Mouse (Mus musculus) forebrain, postnatal 0 days (tissue): ENCODE data around the gene Mcm7. TPM values are rescaled to one million over a fixed set of nuclear protein-coding genes. Genes with fewer than 3 reads are reported as not detected.

ENCODE experiments used
- ATAC-seq: fragments of 200-750 bp; cut with Nextera tagmentation; 2 replicates; pipeline ENCODE4 v1.8.0; 2017; ENCODE audit warnings: mild to moderate bottlenecking, moderate library complexity
- DNase-seq: peaks from one replicate; pipeline ENCODE4 v3.0.0-alpha.2; 2015
- H3K27ac ChIP-seq: fragments of 300-500 bp; sonication (generic); 2 replicates; pipeline ENCODE4 v1.5.1; 2014; ENCODE audit warnings: low read depth, mild to moderate bottlenecking, antibody characterized with exemption, low read length, moderate library complexity, mixed read lengths
- H3K27me3 ChIP-seq: fragments of 300-500 bp; sonication (generic); 2 replicates; pipeline ENCODE4 v1.6.1; 2014; ENCODE audit warnings: mild to moderate bottlenecking, low read length, mixed read lengths; ENCODE audit not compliant: insufficient read depth
- H3K36me3 ChIP-seq: fragments of 300-500 bp; sonication (generic); 2 replicates; pipeline ENCODE4 v1.6.1; 2014; ENCODE audit warnings: mild to moderate bottlenecking, moderate library complexity; ENCODE audit not compliant: insufficient read depth
- H3K4me1 ChIP-seq: fragments of 300-500 bp; sonication (generic); 2 replicates; pipeline ENCODE4 v1.6.1; 2014; ENCODE audit warnings: antibody characterized with exemption; ENCODE audit not compliant: insufficient read depth
- H3K4me2 ChIP-seq: fragments of 300-500 bp; sonication (generic); 2 replicates; pipeline ENCODE4 v1.6.1; 2014; ENCODE audit warnings: low read depth, mild to moderate bottlenecking, moderate library complexity
- H3K4me3 ChIP-seq: fragments of 300-500 bp; sonication (generic); 2 replicates; pipeline ENCODE4 v1.5.1; 2014; ENCODE audit warnings: low read depth, low read length, mixed read lengths
- H3K9ac ChIP-seq: fragments of 300-500 bp; sonication (generic); 2 replicates; pipeline ENCODE4 v1.6.1; 2014; ENCODE audit warnings: mild to moderate bottlenecking
- H3K9me3 ChIP-seq: fragments of 300-500 bp; sonication (generic); 2 replicates; pipeline ENCODE4 v1.6.1; 2016; ENCODE audit warnings: low read length
- CTCF ChIP-seq: sonication (generic); IDR thresholded peaks from 2 replicates; pipeline ENCODE4 v1.5.1; 2016; ENCODE audit warnings: antibody characterized with exemption, control low read depth, low read depth
- WGBS: fragments of 180-500 bp; shearing (Covaris S2); extraction: QIAGEN DNeasy Blood & Tissue Kit; methylation state at CpG from one replicate; pipeline ENCODE4 v1.1.7; 2014; 5-methylcytosine and 5-hydroxymethylcytosine counted together
- polyA plus RNA-seq: library from polyadenylated mRNA; unstranded; fragments of >200 nt; fragmentation: Nextera tagmentation; extraction: Ambion mirVana; gene quantifications from 2 replicates; pipeline ENCODE4 v1.2.1, GENCODE M21; 2015
- total RNA-seq: library from RNA; depleted of rRNA; stranded (reverse); fragments of >200 nt; gene quantifications from 2 replicates; pipeline ENCODE4 v1.2.3, GENCODE M21; 2014

Mcm7 gene
- total and polyA plus RNA-seq, 2 experiments from 2014 or later: 62.4 to 64.9 TPM

DNA sequence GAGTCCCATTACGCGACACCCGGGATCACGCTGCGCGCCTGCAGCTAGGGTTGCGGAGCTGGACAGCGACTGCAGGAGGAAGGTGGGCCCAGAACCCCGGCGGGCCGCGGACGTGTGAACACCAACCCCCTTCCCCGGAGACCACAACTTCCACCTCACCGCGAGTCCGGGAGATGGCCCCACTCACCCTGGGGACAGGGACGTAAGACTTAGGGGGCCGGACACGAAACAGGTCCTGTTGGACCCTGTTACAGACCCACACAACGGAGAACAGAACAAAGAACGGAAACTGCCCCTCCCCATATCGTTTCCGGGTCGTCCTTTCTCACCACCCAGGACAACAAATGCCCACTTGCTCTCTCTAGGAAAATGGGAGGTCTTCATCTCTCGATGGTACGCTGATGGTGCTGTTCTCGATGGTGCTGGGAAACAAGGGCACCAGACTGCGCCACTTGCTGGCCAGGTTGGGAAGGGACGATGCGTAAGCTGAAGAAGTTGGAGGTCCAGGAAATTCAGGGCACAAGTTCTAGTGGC is 16.7 kb downstream of the Mcm7 start, which contains the start of gene Zfp113:
Gene Zfp113, minus strand, starts transcription at position 302 of the 534 bp plus-strand sequence.
- peak within 1 kb of the TSS; percentile 69 for H3K4me2 ChIP-seq
- peak within 1 kb of the TSS; percentile 65 for H3K4me3 ChIP-seq
- peaks cover 5% of the 10 kb centered on the region for H3K36me3 ChIP-seq
- H3K27ac ChIP-seq: peak within 1 kb of the TSS; percentile 97
- no peaks in the 10 kb centered on the region for H3K27me3 ChIP-seq
- H3K9ac ChIP-seq: peak within 1 kb of the TSS; percentile 97
- H3K9me3 ChIP-seq: no peaks in the 10 kb centered on the region
- under 1% methylated on average over 31 of the region's 31 CpGs for WGBS
- DNase-seq: peak; percentile 94
- TF ChIP-seq CTCF: peak; percentile 92
- H3K4me1 ChIP-seq: peaks cover 8% of the 10 kb centered on the region; the same call in 1 of the 2 replicates
- peak; percentile 99 for ATAC-seq

DNA sequence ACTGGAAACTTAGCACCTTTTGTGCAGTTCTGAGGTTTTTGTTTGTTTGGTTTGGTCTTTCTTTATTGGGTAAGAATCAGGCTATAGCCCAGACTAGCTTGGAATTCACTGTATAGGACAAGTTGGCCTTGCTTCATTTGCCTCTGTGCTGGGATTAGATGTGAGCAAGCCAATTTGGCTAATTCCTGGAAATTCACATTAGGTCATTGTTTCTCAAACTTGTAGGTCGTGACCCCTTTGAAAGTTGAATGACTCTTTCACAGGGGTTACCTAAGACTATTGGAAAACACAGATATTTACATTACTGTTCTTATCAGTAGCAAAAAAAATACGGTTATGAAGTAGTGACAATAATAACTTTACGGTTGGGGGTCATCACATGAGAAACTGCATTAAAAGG is 17.8 kb downstream of the Mcm7 start:
- Histone ChIP-seq H3K4me1 (peaks cover 8% of the 10 kb centered on the region; the same call in 1 of the 2 replicates), H3K27me3 (no peaks in the 10 kb centered on the region), H3K4me2 (peak overlapping the region; percentile 69), H3K9me3 (no peaks in the 10 kb centered on the region), H3K9ac (peak overlapping the region; percentile 97), H3K36me3 (peaks cover 10% of the 10 kb centered on the region), H3K27ac (peak overlapping the region; percentile 97; the same call in 1 of the 2 replicates), H3K4me3 (peak overlapping the region; percentile 65)
- 84% methylated on average over 3 of the region's 3 CpGs for WGBS
- no peak for DNase-seq
- TF ChIP-seq CTCF: no peak
- no peak for ATAC-seq

- TF ChIP-seq CTCF: no peak
- no peak overlapping the region for H3K4me3 ChIP-seq
- no peak overlapping the region for H3K27ac ChIP-seq
- H3K4me2 ChIP-seq: no peak overlapping the region
- no peaks in the 10 kb centered on the region for H3K27me3 ChIP-seq
- ATAC-seq: no peak
- H3K4me1 ChIP-seq: no peaks in the 10 kb centered on the region
- peaks cover 32% of the 10 kb centered on the region for H3K36me3 ChIP-seq
- 77% methylated on average over 4 of the region's 4 CpGs for WGBS
- no peak overlapping the region for H3K9ac ChIP-seq
- no peak for DNase-seq
- H3K9me3 ChIP-seq: no peaks in the 10 kb centered on the region
These were observed 33.6 kb downstream of the Mcm7 start for GRCm38 (mm10) chr5:138138585-138138984.

DNA sequence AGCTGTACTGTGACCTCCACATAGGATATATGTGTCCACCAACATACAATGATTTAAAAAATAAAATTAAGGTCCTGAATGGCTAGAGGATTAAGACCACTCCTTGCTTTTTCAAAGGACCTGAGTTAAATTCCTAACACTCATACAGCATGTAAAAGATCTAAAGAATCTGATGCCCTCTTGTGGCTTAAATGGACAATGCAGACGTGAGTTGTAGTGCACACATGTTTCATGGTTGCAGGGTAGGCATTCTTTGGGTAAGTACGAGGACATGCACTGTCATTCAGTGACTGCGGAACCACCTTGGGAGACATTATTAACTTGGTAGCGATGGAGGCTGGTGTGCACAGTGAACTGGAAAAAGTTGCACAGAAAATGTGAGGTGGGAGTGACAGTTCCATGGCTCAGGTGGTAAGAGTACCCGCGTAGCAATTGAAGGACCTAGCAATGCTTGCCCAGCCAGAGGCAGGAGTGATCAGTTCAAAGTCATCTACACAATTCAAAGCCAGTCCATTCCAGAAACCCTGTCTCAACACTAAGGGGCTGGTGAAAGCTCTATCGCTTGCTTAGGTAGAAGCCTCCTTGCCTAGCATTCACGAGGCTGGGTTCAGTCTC is 34.2 kb downstream of the Mcm7 start:
- Histone ChIP-seq H3K9ac (no peak overlapping the region), H3K9me3 (no peaks in the 10 kb centered on the region), H3K36me3 (peaks cover 34% of the 10 kb centered on the region), H3K4me3 (no peak overlapping the region), H3K4me2 (no peak overlapping the region), H3K27ac (no peak overlapping the region), H3K27me3 (no peaks in the 10 kb centered on the region), H3K4me1 (no peaks in the 10 kb centered on the region)
- TF ChIP-seq CTCF: peak; percentile 78
- DNase-seq (peak; percentile 67), ATAC-seq (peak; percentile 58)
- 66% methylated on average over 8 of the region's 8 CpGs for whole genome bisulfite sequencing

- ATAC-seq: no peak
- WGBS: 88% methylated on average over 4 of the region's 4 CpGs
- H3K4me3 ChIP-seq: no peak overlapping the region
- no peak for DNase-seq
- H3K4me1 ChIP-seq: no peaks in the 10 kb centered on the region
- no peaks in the 10 kb centered on the region for H3K27me3 ChIP-seq
- no peak overlapping the region for H3K9ac ChIP-seq
- no peaks in the 10 kb centered on the region for H3K9me3 ChIP-seq
- H3K36me3 ChIP-seq: peaks cover 41% of the 10 kb centered on the region
- H3K27ac ChIP-seq: no peak overlapping the region
- no peak overlapping the region for H3K4me2 ChIP-seq
- TF ChIP-seq CTCF: no peak
These were observed 35.0 kb downstream of the Mcm7 start for GRCm38 (mm10) chr5:138137257-138137656.

- Histone ChIP-seq H3K4me3 (no peak overlapping the region), H3K9me3 (no peaks in the 10 kb centered on the region), H3K9ac (no peak overlapping the region), H3K4me1 (no peaks in the 10 kb centered on the region), H3K4me2 (no peak overlapping the region), H3K27me3 (no peaks in the 10 kb centered on the region), H3K27ac (no peak overlapping the region), H3K36me3 (peaks cover 75% of the 10 kb centered on the region)
- 92% methylated on average over 5 of the region's 5 CpGs for WGBS
- no peak for ATAC-seq
- TF ChIP-seq CTCF: no peak
- DNase-seq: no peak
These were observed 39.7 kb downstream of the Mcm7 start for GRCm38 (mm10) chr5:138132425-138133064.

- Histone ChIP-seq H3K4me2 (peak overlapping the region; percentile 57), H3K36me3 (peaks cover 9% of the 10 kb centered on the region; the same call in 1 of the 2 replicates), H3K9ac (peak overlapping the region; percentile 72; the same call in 1 of the 2 replicates), H3K4me1 (peaks cover 11% of the 10 kb centered on the region), H3K27me3 (no peaks in the 10 kb centered on the region), H3K4me3 (peak overlapping the region; percentile 71), H3K9me3 (no peaks in the 10 kb centered on the region), H3K27ac (no peak overlapping the region)
- TF ChIP-seq CTCF: no peak; the same call in 1 of the 2 replicates
- 66% methylated on average over 3 of the region's 3 CpGs for WGBS
- ATAC-seq: no peak
- DNase-seq: no peak
These were observed 54.2 kb downstream of the Mcm7 start for GRCm38 (mm10) chr5:138118041-138118440.
